Mouse (Mus musculus): ENCODE results near the gene Rgs1. TPM values are rescaled to one million over a fixed set of nuclear protein-coding genes. Genes with fewer than 3 reads are reported as not detected.

Rgs1 gene
- polyA plus RNA-seq, 1 experiment from 2014 or later: 0.72 TPM

DNA sequence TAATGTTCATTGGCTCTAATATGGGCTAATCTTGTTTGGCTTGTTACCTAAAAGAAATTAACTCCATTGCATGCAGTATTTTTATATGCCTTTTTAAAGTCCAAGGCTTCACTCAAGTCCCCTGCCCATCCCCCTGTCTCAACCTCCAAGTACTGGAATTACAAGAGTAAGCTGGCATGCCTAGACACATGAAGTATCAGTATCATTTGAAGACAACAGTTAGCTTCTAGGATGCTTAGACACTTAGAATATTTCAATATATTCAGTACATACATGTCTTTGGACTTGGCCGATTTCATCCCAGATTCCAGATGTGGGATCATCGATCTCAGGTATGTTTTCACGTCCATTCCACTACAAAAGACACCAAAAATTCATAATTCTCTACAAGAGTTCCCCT lies 836 bp downstream of the Rgs1 start:
- no peak for ATAC-seq (replicated peaks; ENCODE audit: insufficient number of reproducible peaks, insufficient read depth, low FRiP score, low read depth)
- Histone ChIP-seq H3K36me3 (no peaks in the 10 kb centered on the region), H3K27me3 (no peaks in the 10 kb centered on the region), H3K4me1 (replicated peaks) (no peaks in the 10 kb centered on the region), H3K4me3 (no peak overlapping the region), H3K9me3 (replicated peaks) (peaks cover 4% of the 10 kb centered on the region; the same call in 1 of the 2 replicates), H3K9ac (no peak overlapping the region), H3K27ac (no peak overlapping the region), H3K4me2 (no peak overlapping the region)
- 75% methylated on average over 3 of the region's 3 CpGs for WGBS

DNA sequence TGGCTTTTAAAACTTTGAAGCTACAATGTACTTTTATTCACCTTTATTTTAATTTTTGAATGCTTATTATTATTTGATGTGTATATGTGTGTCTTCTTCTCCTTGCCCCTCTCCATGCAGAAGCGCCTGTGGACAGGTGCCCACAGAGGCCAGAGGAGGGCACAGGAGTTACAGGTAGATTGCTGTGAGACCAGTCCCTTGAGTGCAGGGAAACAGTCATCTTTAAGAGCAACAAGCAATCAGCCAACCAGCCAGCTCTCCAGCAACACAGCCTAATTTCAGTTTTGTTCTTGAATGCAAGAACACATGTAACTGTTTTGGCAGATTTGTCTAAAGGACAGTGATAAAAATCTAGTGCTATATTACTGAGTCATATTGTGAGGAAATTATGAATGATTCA lies 1.7 kb downstream of the Rgs1 start:
- no peaks in the 10 kb centered on the region for H3K4me1 ChIP-seq (replicated peaks)
- H3K27ac ChIP-seq: no peak overlapping the region
- no peak for ATAC-seq (replicated peaks; ENCODE audit: insufficient number of reproducible peaks, insufficient read depth, low FRiP score, low read depth)
- H3K4me2 ChIP-seq: no peak overlapping the region
- H3K9ac ChIP-seq: no peak overlapping the region
- WGBS: 68% methylated on average over 1 of the region's 1 CpGs
- H3K36me3 ChIP-seq: no peaks in the 10 kb centered on the region
- no peak overlapping the region for H3K4me3 ChIP-seq
- no peaks in the 10 kb centered on the region for H3K27me3 ChIP-seq
- peaks cover 4% of the 10 kb centered on the region; the same call in 1 of the 2 replicates for H3K9me3 ChIP-seq (replicated peaks)

DNA sequence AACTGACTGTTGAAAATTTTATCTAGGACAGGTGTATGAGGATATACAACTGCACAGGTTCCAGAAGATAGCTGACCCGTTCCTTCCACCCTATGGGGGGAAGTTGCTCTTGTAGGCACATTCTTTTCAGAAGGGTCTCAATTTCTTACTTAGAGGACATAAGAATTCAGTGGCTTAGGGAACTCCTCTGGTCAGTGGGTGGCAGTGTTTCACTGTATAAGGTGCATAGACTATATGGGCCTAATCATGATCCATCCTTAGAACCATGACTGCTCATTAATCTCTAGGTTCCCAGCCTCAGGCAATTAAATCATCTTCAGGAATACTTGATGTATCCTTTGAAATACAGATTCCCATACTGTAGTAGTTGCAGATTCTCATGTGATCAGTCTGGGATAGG lies 5.5 kb downstream of the Rgs1 start:
- 29% methylated on average over 1 of the region's 1 CpGs for WGBS
- H3K36me3 ChIP-seq: no peaks in the 10 kb centered on the region
- no peak overlapping the region for H3K27ac ChIP-seq
- H3K9ac ChIP-seq: no peak overlapping the region
- H3K4me1 ChIP-seq (replicated peaks): no peaks in the 10 kb centered on the region
- no peak for ATAC-seq (replicated peaks; ENCODE audit: insufficient number of reproducible peaks, insufficient read depth, low FRiP score, low read depth)
- H3K9me3 ChIP-seq (replicated peaks): no peaks in the 10 kb centered on the region
- H3K4me3 ChIP-seq: no peak overlapping the region
- no peak overlapping the region for H3K4me2 ChIP-seq
- H3K27me3 ChIP-seq: no peaks in the 10 kb centered on the region

- Histone ChIP-seq H3K27ac (no peak overlapping the region), H3K36me3 (no peaks in the 10 kb centered on the region), H3K9ac (no peak overlapping the region)
Observed at GRCm38 (mm10) chr1:144239195-144239594, 9.8 kb downstream of the Rgs1 start.

GRCm38 (mm10) chr1:144215230-144215629 lies 33.8 kb downstream of the Rgs1 start:
- H3K9ac ChIP-seq: no peak overlapping the region
- no peaks in the 10 kb centered on the region for H3K4me1 ChIP-seq (replicated peaks)
- H3K9me3 ChIP-seq (replicated peaks): no peaks in the 10 kb centered on the region
- no peak overlapping the region for H3K27ac ChIP-seq
- no peak for ATAC-seq (replicated peaks; ENCODE audit: insufficient number of reproducible peaks, insufficient read depth, low FRiP score, low read depth)
- H3K4me2 ChIP-seq: no peak overlapping the region
- H3K4me3 ChIP-seq: no peak overlapping the region
- H3K36me3 ChIP-seq: no peaks in the 10 kb centered on the region
- no peaks in the 10 kb centered on the region for H3K27me3 ChIP-seq

More at GRCm38 (mm10) chr1:144239195-144239594, 9.8 kb downstream of the Rgs1 start:
- Histone ChIP-seq H3K9me3 (replicated peaks) (no peaks in the 10 kb centered on the region), H3K4me3 (no peak overlapping the region), H3K4me2 (no peak overlapping the region), H3K4me1 (replicated peaks) (no peaks in the 10 kb centered on the region), H3K27me3 (no peaks in the 10 kb centered on the region)
- WGBS: 66% methylated on average over 2 of the region's 2 CpGs
- no peak for ATAC-seq (replicated peaks; ENCODE audit: insufficient number of reproducible peaks, insufficient read depth, low FRiP score, low read depth)

- Histone ChIP-seq H3K36me3 (no peaks in the 10 kb centered on the region), H3K27ac (no peak overlapping the region), H3K9ac (no peak overlapping the region), H3K4me2 (no peak overlapping the region), H3K27me3 (no peaks in the 10 kb centered on the region), H3K9me3 (replicated peaks) (no peaks in the 10 kb centered on the region), H3K4me3 (no peak overlapping the region), H3K4me1 (replicated peaks) (no peaks in the 10 kb centered on the region)
- no peak for ATAC-seq (replicated peaks; ENCODE audit: insufficient number of reproducible peaks, insufficient read depth, low FRiP score, low read depth)
- 60% methylated on average over 3 of the region's 3 CpGs for WGBS
Observed at GRCm38 (mm10) chr1:144210912-144211311, 38.1 kb downstream of the Rgs1 start.

DNA sequence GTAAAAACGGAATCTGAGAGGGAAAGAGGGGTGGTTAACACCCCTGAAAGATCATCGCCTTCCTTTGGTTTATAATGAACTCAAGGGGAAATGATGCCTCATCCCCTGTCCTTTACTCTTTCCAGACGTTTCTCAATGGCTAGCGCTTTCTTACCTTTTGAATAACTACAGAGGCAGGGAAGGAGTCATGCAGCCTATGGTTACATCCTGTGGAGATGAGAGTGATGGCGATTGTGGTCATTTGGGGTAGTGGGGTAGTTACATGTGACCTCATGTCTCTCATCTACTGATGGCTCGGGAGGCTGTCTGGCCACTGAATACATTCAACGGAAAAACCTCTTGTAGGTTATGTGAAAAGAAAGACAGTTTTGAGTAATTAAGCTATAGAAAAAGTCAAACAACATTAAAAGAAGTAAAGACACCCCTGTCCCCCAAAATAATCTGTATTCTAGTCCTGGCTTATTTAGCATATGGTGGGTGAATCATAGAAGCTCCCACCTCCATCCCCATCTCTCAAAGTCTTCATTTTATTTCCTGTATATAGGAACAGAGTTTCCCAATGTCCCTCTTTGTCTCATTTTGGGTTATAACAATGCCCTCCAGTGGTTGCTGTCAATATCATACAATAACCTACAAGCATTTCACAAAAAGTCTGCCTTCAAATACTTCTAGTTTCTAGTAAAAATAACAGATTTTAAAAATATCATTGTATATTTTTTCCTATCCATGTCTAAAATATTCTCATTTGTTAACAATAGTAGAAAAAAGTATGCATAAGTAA lies 42.6 kb downstream of the Rgs1 start:
- Histone ChIP-seq H3K4me1 (replicated peaks) (no peaks in the 10 kb centered on the region), H3K9me3 (replicated peaks) (no peaks in the 10 kb centered on the region), H3K36me3 (no peaks in the 10 kb centered on the region), H3K27ac (no peak overlapping the region), H3K9ac (no peak overlapping the region), H3K27me3 (no peaks in the 10 kb centered on the region), H3K4me3 (no peak overlapping the region), H3K4me2 (no peak overlapping the region)
- no peak for ATAC-seq (replicated peaks; ENCODE audit: insufficient number of reproducible peaks, insufficient read depth, low FRiP score, low read depth)
- 71% methylated on average over 7 of the region's 7 CpGs for WGBS

GRCm38 (mm10) chr1:144204766-144205165 lies 44.3 kb downstream of the Rgs1 start:
- Histone ChIP-seq H3K4me3 (no peak overlapping the region), H3K27ac (no peak overlapping the region), H3K4me2 (no peak overlapping the region), H3K9ac (no peak overlapping the region), H3K27me3 (no peaks in the 10 kb centered on the region), H3K9me3 (replicated peaks) (no peaks in the 10 kb centered on the region), H3K36me3 (no peaks in the 10 kb centered on the region), H3K4me1 (replicated peaks) (no peaks in the 10 kb centered on the region)
- 77% methylated on average over 2 of the region's 2 CpGs for WGBS
- ATAC-seq (replicated peaks; ENCODE audit: insufficient number of reproducible peaks, insufficient read depth, low FRiP score, low read depth): no peak

- H3K4me1 ChIP-seq (replicated peaks): no peaks in the 10 kb centered on the region
- H3K4me2 ChIP-seq: no peak overlapping the region
- H3K4me3 ChIP-seq: no peak overlapping the region
- H3K9ac ChIP-seq: no peak overlapping the region
- 61% methylated on average over 4 of the region's 4 CpGs for WGBS
- no peaks in the 10 kb centered on the region for H3K9me3 ChIP-seq (replicated peaks)
- ATAC-seq (replicated peaks; ENCODE audit: insufficient number of reproducible peaks, insufficient read depth, low FRiP score, low read depth): no peak
- no peaks in the 10 kb centered on the region for H3K27me3 ChIP-seq
- H3K36me3 ChIP-seq: no peaks in the 10 kb centered on the region
- H3K27ac ChIP-seq: no peak overlapping the region
Observed at GRCm38 (mm10) chr1:144202939-144203338, 46.1 kb downstream of the Rgs1 start.

- H3K9me3 ChIP-seq (replicated peaks): no peaks in the 10 kb centered on the region
- H3K4me2 ChIP-seq: no peak overlapping the region
- H3K4me1 ChIP-seq (replicated peaks): no peaks in the 10 kb centered on the region
- no peak for ATAC-seq (replicated peaks; ENCODE audit: insufficient number of reproducible peaks, insufficient read depth, low FRiP score, low read depth)
- no peak overlapping the region for H3K27ac ChIP-seq
- no peaks in the 10 kb centered on the region for H3K27me3 ChIP-seq
- no peaks in the 10 kb centered on the region for H3K36me3 ChIP-seq
- WGBS: 52% methylated on average over 2 of the region's 2 CpGs
- H3K9ac ChIP-seq: no peak overlapping the region
- H3K4me3 ChIP-seq: no peak overlapping the region
Observed at GRCm38 (mm10) chr1:144200496-144200895, 48.5 kb downstream of the Rgs1 start.

GRCm38 (mm10) chr1:144199538-144199937 lies 49.5 kb downstream of the Rgs1 start:
- ATAC-seq (replicated peaks; ENCODE audit: insufficient number of reproducible peaks, insufficient read depth, low FRiP score, low read depth): no peak
- no peak overlapping the region for H3K9ac ChIP-seq
- no peaks in the 10 kb centered on the region for H3K4me1 ChIP-seq (replicated peaks)
- no peak overlapping the region for H3K27ac ChIP-seq
- WGBS: 64% methylated on average over 1 of the region's 1 CpGs
- H3K27me3 ChIP-seq: no peaks in the 10 kb centered on the region
- H3K4me3 ChIP-seq: no peak overlapping the region
- no peaks in the 10 kb centered on the region for H3K9me3 ChIP-seq (replicated peaks)
- no peaks in the 10 kb centered on the region for H3K36me3 ChIP-seq
- no peak overlapping the region for H3K4me2 ChIP-seq

DNA sequence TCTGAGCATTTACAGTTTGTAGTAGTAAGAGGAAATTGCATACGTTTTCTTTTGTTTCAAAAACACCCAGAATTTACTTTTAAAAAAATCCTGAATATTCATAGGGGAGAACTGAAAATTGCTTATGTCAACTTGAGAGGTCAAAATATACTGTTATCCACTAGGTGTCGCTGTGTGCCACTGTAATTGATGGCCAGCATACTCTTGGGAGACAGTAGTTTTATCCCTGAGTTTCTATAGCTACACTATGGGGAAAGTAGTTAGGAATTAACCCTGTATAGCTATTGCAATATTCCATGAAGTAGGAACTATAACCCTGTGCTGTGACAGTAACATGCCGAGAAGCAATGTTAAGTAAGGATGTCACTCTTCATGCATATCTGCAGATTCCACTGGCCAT lies 51.4 kb downstream of the Rgs1 start:
- no peaks in the 10 kb centered on the region for H3K9me3 ChIP-seq (replicated peaks)
- no peak overlapping the region for H3K4me2 ChIP-seq
- H3K9ac ChIP-seq: no peak overlapping the region
- no peak overlapping the region for H3K27ac ChIP-seq
- no peaks in the 10 kb centered on the region for H3K27me3 ChIP-seq
- H3K36me3 ChIP-seq: no peaks in the 10 kb centered on the region
- WGBS: 23% methylated on average over 3 of the region's 3 CpGs
- ATAC-seq (replicated peaks; ENCODE audit: insufficient number of reproducible peaks, insufficient read depth, low FRiP score, low read depth): no peak
- no peaks in the 10 kb centered on the region for H3K4me1 ChIP-seq (replicated peaks)
- H3K4me3 ChIP-seq: no peak overlapping the region

Measured in heart, embryonic 15.5 days (tissue).